Mouse (Mus musculus) forebrain, embryonic 15.5 days (tissue): ENCODE data around the gene C2cd4b. TPM values are rescaled to one million over a fixed set of nuclear protein-coding genes. Genes with fewer than 3 reads are reported as not detected.

ENCODE experiments used
- ATAC-seq: fragments of 200-750 bp; cut with Nextera tagmentation; replicated peaks from 2 replicates; pipeline ENCODE4 v1.8.0; 2017; ENCODE audit warnings: mild to moderate bottlenecking, moderate TSS enrichment, moderate library complexity
- H3K27ac ChIP-seq: fragments of 300-500 bp; sonication (generic); replicated peaks from 2 replicates; pipeline ENCODE4 v1.5.1; 2015; ENCODE audit warnings: mild to moderate bottlenecking, inconsistent platforms
- H3K27me3 ChIP-seq: fragments of 300-500 bp; sonication (generic); 2 replicates; pipeline ENCODE4 v1.6.1; 2015; ENCODE audit warnings: inconsistent platforms
- H3K36me3 ChIP-seq: fragments of 300-500 bp; sonication (generic); 2 replicates; pipeline ENCODE4 v1.6.1; 2015; ENCODE audit warnings: mild to moderate bottlenecking, inconsistent platforms
- H3K4me1 ChIP-seq: fragments of 300-500 bp; sonication (generic); 2 replicates; pipeline ENCODE4 v1.6.1; 2015; ENCODE audit warnings: inconsistent platforms
- H3K4me2 ChIP-seq: fragments of 300-500 bp; sonication (generic); replicated peaks from 2 replicates; pipeline ENCODE4 v1.6.1; 2015; ENCODE audit warnings: mild to moderate bottlenecking, inconsistent platforms
- H3K4me3 ChIP-seq: fragments of 300-500 bp; sonication (generic); 2 replicates; pipeline ENCODE4 v1.5.1; 2015; ENCODE audit warnings: mild to moderate bottlenecking, inconsistent platforms
- H3K9ac ChIP-seq: fragments of 300-500 bp; sonication (generic); replicated peaks from 2 replicates; pipeline ENCODE4 v1.6.1; 2015; ENCODE audit warnings: mild to moderate bottlenecking, inconsistent platforms
- H3K9me3 ChIP-seq: fragments of 300-500 bp; sonication (generic); 2 replicates; pipeline ENCODE4 v1.6.1; 2016; ENCODE audit warnings: inconsistent platforms
- WGBS: fragments of 180-500 bp; shearing (Covaris S2); methylation state at CpG from one replicate; pipeline ENCODE4 v1.1.7; 2015; ENCODE audit warnings: mixed read lengths; 5-methylcytosine and 5-hydroxymethylcytosine counted together
- polyA plus RNA-seq: library from polyadenylated mRNA; unstranded; fragments of >200 nt; fragmentation: Nextera tagmentation; extraction: Ambion mirVana; gene quantifications from 2 replicates; pipeline ENCODE4 v1.2.1, GENCODE M21; 2015

C2cd4b gene
- polyA plus RNA-seq, 1 experiment from 2014 or later: 0.24 TPM

GRCm38 (mm10) chr9:67778553-67778952 is 19.3 kb downstream of the C2cd4b start:
- H3K36me3 ChIP-seq: no peaks in the 10 kb centered on the region
- 26% methylated on average over 8 of the region's 8 CpGs for WGBS
- no peak for ATAC-seq
- no peak overlapping the region for H3K4me2 ChIP-seq
- no peaks in the 10 kb centered on the region for H3K4me1 ChIP-seq
- H3K9ac ChIP-seq: no peak overlapping the region
- H3K27ac ChIP-seq: no peak overlapping the region
- no peak overlapping the region for H3K4me3 ChIP-seq
- no peaks in the 10 kb centered on the region for H3K9me3 ChIP-seq
- no peaks in the 10 kb centered on the region for H3K27me3 ChIP-seq

DNA sequence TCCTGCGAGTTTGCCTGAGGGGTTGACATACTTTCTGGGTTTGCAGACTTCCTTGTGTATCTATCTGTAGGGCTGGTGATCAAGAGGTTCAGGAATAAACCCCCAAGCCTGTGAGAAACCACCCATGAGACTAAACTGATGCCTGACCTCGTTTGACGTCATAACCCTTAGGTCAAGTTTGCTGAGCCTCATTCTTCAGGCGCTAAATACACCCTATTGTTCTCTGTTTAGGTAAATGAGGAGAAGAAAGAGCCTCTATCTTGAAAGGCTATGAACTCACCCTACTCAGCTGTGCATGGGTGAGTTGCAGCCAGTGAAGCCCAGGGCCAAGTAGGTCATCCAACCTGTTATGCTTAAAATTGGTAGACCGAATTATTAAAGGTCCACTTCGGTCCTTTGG is 23.5 kb downstream of the C2cd4b start:
- no peak for ATAC-seq
- H3K27me3 ChIP-seq: no peaks in the 10 kb centered on the region
- no peak overlapping the region for H3K4me3 ChIP-seq
- no peak overlapping the region for H3K4me2 ChIP-seq
- H3K36me3 ChIP-seq: no peaks in the 10 kb centered on the region
- H3K9ac ChIP-seq: no peak overlapping the region
- no peaks in the 10 kb centered on the region for H3K4me1 ChIP-seq
- no peaks in the 10 kb centered on the region for H3K9me3 ChIP-seq
- WGBS: 74% methylated on average over 6 of the region's 6 CpGs
- H3K27ac ChIP-seq: no peak overlapping the region

GRCm38 (mm10) chr9:67783464-67783863 is 24.2 kb downstream of the C2cd4b start:
- Histone ChIP-seq H3K9me3 (no peaks in the 10 kb centered on the region), H3K27me3 (no peaks in the 10 kb centered on the region), H3K4me3 (no peak overlapping the region), H3K27ac (no peak overlapping the region), H3K4me1 (no peaks in the 10 kb centered on the region), H3K4me2 (no peak overlapping the region), H3K36me3 (no peaks in the 10 kb centered on the region), H3K9ac (no peak overlapping the region)
- WGBS: 87% methylated on average over 3 of the region's 3 CpGs
- no peak for ATAC-seq

DNA sequence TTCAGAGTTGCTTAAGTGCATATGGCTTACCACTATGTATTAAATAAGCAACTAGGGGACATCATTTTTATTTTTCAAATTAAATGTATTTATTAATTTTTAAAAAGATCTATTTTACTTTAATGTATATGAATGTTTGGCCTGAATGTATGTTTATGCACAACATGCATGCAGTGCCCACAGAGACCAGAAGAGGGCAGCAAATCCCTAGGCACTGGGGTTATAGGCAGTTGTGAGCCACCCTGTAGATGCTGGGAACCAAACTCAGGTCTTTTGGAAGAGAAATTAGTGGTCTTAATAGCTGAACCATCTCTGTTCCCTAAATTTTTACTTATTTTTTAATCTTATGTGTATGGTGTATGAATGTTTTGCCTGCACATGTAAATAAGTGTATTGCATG is 24.7 kb downstream of the C2cd4b start:
- Histone ChIP-seq H3K27ac (no peak overlapping the region), H3K4me3 (no peak overlapping the region), H3K9me3 (no peaks in the 10 kb centered on the region), H3K27me3 (no peaks in the 10 kb centered on the region), H3K4me1 (no peaks in the 10 kb centered on the region), H3K9ac (no peak overlapping the region), H3K4me2 (no peak overlapping the region), H3K36me3 (no peaks in the 10 kb centered on the region)
- ATAC-seq: no peak

DNA sequence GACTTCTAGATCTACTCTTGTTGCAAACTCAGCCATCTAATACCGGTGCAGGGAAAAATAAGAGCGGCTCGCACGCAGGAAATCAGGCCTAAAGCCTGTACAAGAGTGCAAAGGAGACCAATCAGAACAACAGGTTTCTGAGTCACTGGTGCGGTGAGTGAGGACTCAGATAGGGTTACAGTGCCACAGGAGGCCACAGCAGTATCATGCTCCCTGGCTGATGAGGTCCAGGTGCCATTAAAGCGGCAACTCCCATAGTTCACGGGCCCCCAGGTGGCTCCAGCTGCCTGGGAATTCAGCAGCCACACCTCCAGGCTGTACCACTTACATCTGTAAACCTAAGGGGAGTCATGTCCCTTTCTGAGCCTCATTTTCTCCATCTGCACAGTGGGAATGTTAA is 27.1 kb downstream of the C2cd4b start:
- no peak overlapping the region for H3K27ac ChIP-seq
- no peaks in the 10 kb centered on the region for H3K36me3 ChIP-seq
- H3K4me2 ChIP-seq: no peak overlapping the region
- H3K9me3 ChIP-seq: no peaks in the 10 kb centered on the region
- ATAC-seq: no peak
- WGBS: 92% methylated on average over 7 of the region's 7 CpGs
- H3K4me3 ChIP-seq: no peak overlapping the region
- no peaks in the 10 kb centered on the region for H3K4me1 ChIP-seq
- no peak overlapping the region for H3K9ac ChIP-seq
- H3K27me3 ChIP-seq: no peaks in the 10 kb centered on the region

GRCm38 (mm10) chr9:67787671-67788070 is 28.4 kb downstream of the C2cd4b start:
- WGBS: 67% methylated on average over 6 of the region's 6 CpGs
- no peak for ATAC-seq

GRCm38 (mm10) chr9:67792405-67792804 is 33.2 kb downstream of the C2cd4b start:
- Histone ChIP-seq H3K4me1 (peaks cover 27% of the 10 kb centered on the region), H3K9me3 (no peaks in the 10 kb centered on the region), H3K36me3 (no peaks in the 10 kb centered on the region), H3K27ac (no peak overlapping the region), H3K9ac (no peak overlapping the region), H3K27me3 (no peaks in the 10 kb centered on the region), H3K4me3 (no peak overlapping the region), H3K4me2 (no peak overlapping the region)
- ATAC-seq: no peak
- 68% methylated on average over 5 of the region's 5 CpGs for WGBS

More at GRCm38 (mm10) chr9:67787671-67788070, 28.4 kb downstream of the C2cd4b start:
- Histone ChIP-seq H3K4me1 (no peaks in the 10 kb centered on the region), H3K27me3 (no peaks in the 10 kb centered on the region), H3K4me2 (no peak overlapping the region), H3K4me3 (no peak overlapping the region), H3K27ac (no peak overlapping the region), H3K36me3 (no peaks in the 10 kb centered on the region), H3K9me3 (no peaks in the 10 kb centered on the region), H3K9ac (no peak overlapping the region)

DNA sequence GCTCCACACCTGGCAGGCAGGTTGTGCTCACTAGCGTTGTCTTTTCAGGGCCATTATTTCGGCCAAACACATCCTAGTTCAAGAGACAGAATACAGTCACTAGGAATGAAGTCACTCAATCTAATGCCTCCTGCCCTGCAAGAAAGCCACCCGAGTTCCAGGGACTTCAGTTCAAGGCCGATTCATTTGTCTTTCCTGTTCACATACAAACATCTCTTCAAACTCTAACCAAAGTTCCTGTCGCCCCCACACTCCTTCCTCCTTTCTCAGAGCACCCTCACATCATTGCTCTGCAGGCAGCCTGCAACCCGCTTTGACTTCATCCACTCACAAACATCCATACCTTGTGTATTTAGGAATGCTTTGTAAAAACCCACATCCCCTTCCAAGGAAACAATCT is 34.3 kb downstream of the C2cd4b start:
- ATAC-seq: no peak
- peaks cover 27% of the 10 kb centered on the region for H3K4me1 ChIP-seq
- no peaks in the 10 kb centered on the region for H3K9me3 ChIP-seq
- H3K4me2 ChIP-seq: no peak overlapping the region
- WGBS: 84% methylated on average over 6 of the region's 6 CpGs
- H3K27me3 ChIP-seq: no peaks in the 10 kb centered on the region
- no peaks in the 10 kb centered on the region for H3K36me3 ChIP-seq
- no peak overlapping the region for H3K27ac ChIP-seq
- no peak overlapping the region for H3K4me3 ChIP-seq
- H3K9ac ChIP-seq: no peak overlapping the region

- Histone ChIP-seq H3K27ac (0 out of 2 replicates have a peak overlapping the region, but pooled peaks have one; percentile 74), H3K4me3 (no peak overlapping the region), H3K4me2 (no peak overlapping the region), H3K9me3 (no peaks in the 10 kb centered on the region), H3K27me3 (no peaks in the 10 kb centered on the region), H3K4me1 (peaks cover 27% of the 10 kb centered on the region), H3K9ac (no peak overlapping the region), H3K36me3 (no peaks in the 10 kb centered on the region)
- ATAC-seq: no peak
- 80% methylated on average over 1 of the region's 1 CpGs for WGBS
Observed at GRCm38 (mm10) chr9:67794216-67794615, 35.0 kb downstream of the C2cd4b start.

DNA sequence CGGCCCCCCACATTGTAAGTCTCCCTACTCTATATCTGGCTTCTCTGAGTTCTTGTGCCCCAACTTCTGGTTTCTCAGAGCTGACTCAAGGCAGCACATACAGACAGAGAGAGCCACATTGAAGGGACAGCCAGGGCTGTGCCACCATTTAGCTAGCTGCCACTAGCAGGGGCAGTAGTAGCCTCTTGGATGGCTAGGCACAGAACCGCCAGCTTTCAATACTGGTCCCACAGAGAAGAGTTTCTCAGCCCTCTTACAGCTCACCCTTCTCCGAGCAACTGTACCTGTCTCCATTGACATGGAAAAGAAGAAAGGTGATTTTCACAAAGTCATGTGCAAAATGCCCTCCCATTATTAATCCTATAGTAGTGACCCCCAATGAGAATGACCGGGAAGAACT is 35.4 kb downstream of the C2cd4b start:
- Histone ChIP-seq H3K9ac (no peak overlapping the region), H3K27ac (peak overlapping the region; percentile 74; the same call in 1 of the 2 replicates), H3K9me3 (no peaks in the 10 kb centered on the region), H3K4me3 (no peak overlapping the region), H3K36me3 (no peaks in the 10 kb centered on the region), H3K27me3 (no peaks in the 10 kb centered on the region), H3K4me2 (no peak overlapping the region), H3K4me1 (peaks cover 27% of the 10 kb centered on the region)
- WGBS: 86% methylated on average over 4 of the region's 4 CpGs
- ATAC-seq: no peak

DNA sequence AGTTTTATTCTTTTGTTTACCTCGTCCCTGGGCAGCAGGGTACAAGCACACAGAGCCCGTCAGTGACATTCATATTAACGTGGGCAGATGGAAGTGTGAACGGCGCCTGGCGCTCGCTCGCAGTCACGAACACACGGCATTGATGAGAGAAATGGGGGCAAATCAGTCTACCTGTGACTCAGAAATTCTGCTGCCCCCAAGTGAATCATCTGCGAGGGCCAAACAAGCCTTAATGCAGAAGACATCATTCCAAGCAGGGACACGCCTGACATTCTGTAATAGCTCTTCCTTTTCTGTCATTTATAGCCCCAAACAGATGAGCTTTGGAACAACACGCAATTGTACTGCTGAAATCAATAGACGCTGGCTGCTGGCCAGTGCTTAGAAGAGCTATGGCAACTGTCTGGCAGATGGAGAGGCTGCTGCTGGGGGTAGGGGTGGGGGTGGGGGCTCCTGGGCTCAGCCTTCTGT is 36.0 kb downstream of the C2cd4b start:
- peak; percentile 79 for ATAC-seq
- H3K9ac ChIP-seq: no peak overlapping the region

GRCm38 (mm10) chr9:67799078-67799819 is 40.0 kb downstream of the C2cd4b start:
- Histone ChIP-seq H3K4me1 (peaks cover 23% of the 10 kb centered on the region), H3K9ac (no peak overlapping the region), H3K27ac (no peak overlapping the region), H3K36me3 (no peaks in the 10 kb centered on the region), H3K27me3 (no peaks in the 10 kb centered on the region), H3K4me2 (no peak overlapping the region), H3K9me3 (no peaks in the 10 kb centered on the region), H3K4me3 (no peak overlapping the region)
- 65% methylated on average over 14 of the region's 14 CpGs for WGBS
- no peak for ATAC-seq

More for the DNA sequence above, 36.0 kb downstream of the C2cd4b start:
- Histone ChIP-seq H3K4me2 (peak overlapping the region; percentile 34), H3K4me1 (peaks cover 27% of the 10 kb centered on the region), H3K9me3 (no peaks in the 10 kb centered on the region), H3K27me3 (no peaks in the 10 kb centered on the region), H3K36me3 (no peaks in the 10 kb centered on the region), H3K27ac (peak overlapping the region; percentile 74), H3K4me3 (no peak overlapping the region)
- 15% methylated on average over 14 of the region's 14 CpGs for WGBS

GRCm38 (mm10) chr9:67802241-67802640 is 43.0 kb downstream of the C2cd4b start:
- H3K36me3 ChIP-seq: no peaks in the 10 kb centered on the region
- H3K9me3 ChIP-seq: no peaks in the 10 kb centered on the region
- 26% methylated on average over 6 of the region's 6 CpGs for WGBS
- no peak for ATAC-seq
- 0 out of 2 replicates have a peak, but pooled peaks cover under 1% of the 10 kb centered on the region for H3K4me1 ChIP-seq
- H3K27me3 ChIP-seq: no peaks in the 10 kb centered on the region
- H3K27ac ChIP-seq: no peak overlapping the region
- no peak overlapping the region for H3K4me2 ChIP-seq
- H3K4me3 ChIP-seq: no peak overlapping the region
- H3K9ac ChIP-seq: no peak overlapping the region
